Mouse (Mus musculus) liver, embryonic 14.5 days (tissue): Measurements from ENCODE around the gene Ryr1.

ENCODE experiments used
- CTCF ChIP-seq: IDR thresholded peaks from 2 replicates; pipeline ENCODE4 v1.5.1; 2016; ENCODE audit warnings: antibody characterized with exemption, low read depth, control low read depth
- EP300 ChIP-seq: IDR thresholded peaks from 2 replicates; pipeline ENCODE4 v1.6.1; 2016; ENCODE audit warnings: antibody characterized with exemption, low read depth

DNA sequence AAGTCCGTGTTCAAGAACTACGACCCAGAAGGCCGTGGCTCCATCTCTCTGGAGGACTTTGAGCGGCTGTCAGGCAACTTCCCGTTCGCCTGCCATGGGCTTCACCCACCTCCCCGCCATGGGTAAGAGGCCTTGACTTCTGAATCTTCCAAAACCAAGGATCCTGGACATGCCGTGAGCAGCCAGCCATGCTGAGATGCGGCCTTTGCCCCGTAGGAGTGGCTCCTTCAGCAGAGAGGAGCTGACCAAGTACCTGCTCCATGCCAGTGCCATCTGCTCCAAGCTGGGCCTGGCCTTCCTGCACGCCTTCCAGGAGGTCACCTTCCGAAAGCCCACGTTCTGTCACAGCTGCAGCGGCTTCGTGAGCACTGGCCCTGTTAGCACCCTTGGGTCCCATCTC lies 23.8 kb upstream of the Ryr1 start:
- TF ChIP-seq CTCF (no peak), EP300 (no peak)
